Mouse (Mus musculus) CH12.LX (cell line): ENCODE measurements around the gene 2310033P09Rik. TPM values are rescaled to one million over a fixed set of nuclear protein-coding genes. Genes with fewer than 3 reads are reported as not detected.

Source experiments
- DNase-seq: peaks from one replicate; pipeline ENCODE4 v3.0.0-alpha.2; 2013; ENCODE audit errors: extremely low read depth
- H3K27ac ChIP-seq: 2 replicates; pipeline ENCODE4 v1.5.1; 2012; ENCODE audit warnings: low read depth, mild to moderate bottlenecking, control low read depth, moderate library complexity; ENCODE audit not compliant: insufficient read depth
- H3K27me3 ChIP-seq: replicated peaks from 2 replicates; pipeline ENCODE3; 2012; ENCODE audit warnings: inconsistent platforms
- H3K36me3 ChIP-seq, 2 experiments: replicated peaks in 1 of 2; 2 replicates each; pipeline versions ENCODE3 to v1.6.1; 2012; ENCODE audit warnings: inconsistent platforms in 1 of 2, low read length in 1 of 2, mild to moderate bottlenecking in 1 of 2, mixed read lengths in 1 of 2, moderate library complexity in 1 of 2; ENCODE audit not compliant: control insufficient read depth in 1 of 2, insufficient read depth in 1 of 2
- H3K4me1 ChIP-seq, 2 experiments: 2 replicates each; pipeline ENCODE4 v1.6.1; 2012; ENCODE audit warnings: inconsistent platforms in 1 of 2, moderate library complexity in 1 of 2; ENCODE audit not compliant: insufficient read depth in 2 of 2, control insufficient read depth in 1 of 2
- H3K4me2 ChIP-seq: 2 replicates; pipeline ENCODE4 v1.6.1; 2012; ENCODE audit warnings: low read depth, mild to moderate bottlenecking, control low read depth; ENCODE audit not compliant: poor library complexity, insufficient read depth, severe bottlenecking
- H3K4me3 ChIP-seq, 3 experiments: fragments of 150-350 bp in 1 of 3; sonication (generic) in 1 of 3; replicated peaks in 1 of 3; 2 replicates each; pipeline versions ENCODE3 to v1.5.1; 2011 to 2012; ENCODE audit warnings: low read depth in 2 of 3, low read length in 2 of 3, mild to moderate bottlenecking in 2 of 3, moderate library complexity in 2 of 3, control low read depth in 1 of 3, improper control_type of control experiment in 1 of 3, inconsistent platforms in 1 of 3, mixed read lengths in 1 of 3; ENCODE audit not compliant: poor library complexity in 1 of 3
- H3K79me2 ChIP-seq: replicated peaks from 2 replicates; pipeline ENCODE4 v1.6.1; 2012; ENCODE audit warnings: mild to moderate bottlenecking, moderate library complexity; ENCODE audit not compliant: control insufficient read depth, poor library complexity, insufficient read depth, severe bottlenecking; ENCODE audit errors: extremely low read depth
- H3K9ac ChIP-seq: 2 replicates; pipeline ENCODE4 v1.6.1; 2012; ENCODE audit warnings: low read depth, mild to moderate bottlenecking, control low read depth, moderate library complexity; ENCODE audit not compliant: insufficient read depth
- H3K9me3 ChIP-seq: replicated peaks from 2 replicates; pipeline ENCODE3; 2012; ENCODE audit warnings: low read length, inconsistent platforms, mixed read lengths
- CHD1 ChIP-seq: IDR thresholded peaks from 2 replicates; pipeline ENCODE4 v1.6.1; 2012; ENCODE audit warnings: low read depth, low read length, improper control_type of control experiment, inconsistent platforms
- CTCF ChIP-seq, 2 experiments: IDR thresholded peaks in 1 of 2; conservative IDR thresholded peaks in 1 of 2; 2 replicates each; pipeline ENCODE4 v1.5.1; 2011 to 2012; ENCODE audit warnings: low read depth in 2 of 2, low read length in 2 of 2, improper control_type of control experiment in 1 of 2, inconsistent platforms in 1 of 2, mild to moderate bottlenecking in 1 of 2, moderate library complexity in 1 of 2
- E2F4 ChIP-seq: IDR thresholded peaks from 2 replicates; pipeline ENCODE4 v1.6.1; 2011; ENCODE audit warnings: low read depth, low read length, improper control_type of control experiment; ENCODE audit not compliant: insufficient replicate concordance
- ETS1 ChIP-seq: conservative IDR thresholded peaks from 2 replicates; pipeline ENCODE4 v1.6.1; 2012; ENCODE audit warnings: low read depth, mild to moderate bottlenecking, inconsistent platforms, low read length, improper control_type of control experiment, moderate library complexity
- GABPA ChIP-seq: IDR thresholded peaks from 2 replicates; pipeline ENCODE4 v1.6.1; 2012; ENCODE audit warnings: low read depth, low read length, improper control_type of control experiment, inconsistent platforms; ENCODE audit not compliant: insufficient replicate concordance
- MAFK ChIP-seq: IDR thresholded peaks from 2 replicates; pipeline ENCODE4 v1.6.1; 2011; ENCODE audit warnings: low read length, improper control_type of control experiment; ENCODE audit not compliant: insufficient replicate concordance
- MAX ChIP-seq: IDR thresholded peaks from 2 replicates; pipeline ENCODE4 v1.6.1; 2011; ENCODE audit warnings: low read length, improper control_type of control experiment
- MEF2A ChIP-seq: IDR thresholded peaks from 2 replicates; pipeline ENCODE4 v1.6.1; 2014; ENCODE audit warnings: low read depth, mild to moderate bottlenecking, inconsistent platforms, low read length, improper control_type of control experiment, borderline replicate concordance
- MYC ChIP-seq: IDR thresholded peaks from 2 replicates; pipeline ENCODE4 v1.6.1; 2011; ENCODE audit warnings: low read depth, mild to moderate bottlenecking, improper control_type of control experiment, low read length
- POLR2AphosphoS2 ChIP-seq: IDR thresholded peaks from 2 replicates; pipeline ENCODE4 v1.6.1; 2011; ENCODE audit warnings: low read depth, low read length, improper control_type of control experiment
- RAD21 ChIP-seq: IDR thresholded peaks from 2 replicates; pipeline ENCODE4 v1.6.1; 2011; ENCODE audit warnings: low read depth, mild to moderate bottlenecking, low read length, improper control_type of control experiment, moderate library complexity
- RCOR1 ChIP-seq: conservative IDR thresholded peaks from 2 replicates; pipeline ENCODE4 v1.6.1; 2012; ENCODE audit warnings: low read depth, mild to moderate bottlenecking, inconsistent platforms, low read length, improper control_type of control experiment
- SIN3A ChIP-seq: IDR thresholded peaks from 2 replicates; pipeline ENCODE4 v1.6.1; 2012; ENCODE audit warnings: low read length, improper control_type of control experiment, inconsistent platforms
- SMC3 ChIP-seq: IDR thresholded peaks from 2 replicates; pipeline ENCODE4 v1.6.1; 2011; ENCODE audit warnings: low read depth, low read length, improper control_type of control experiment
- dilution Hi-C: fragments of 300-500 bp; cut with MboI; formaldehyde crosslinking; loops from 2 replicates; pipeline ENCODE4 v1.14.3; 2020; ENCODE audit warnings: low sequenced_read_pairs; ENCODE audit not compliant: extremely low pct_unique_long_range_greater_than_20kb, extremely low pct_ligation_motif_present
- in situ Hi-C: fragments of 300-500 bp; cut with MboI; formaldehyde crosslinking; loops from 3 replicates; pipeline ENCODE4 v1.14.3; 2019; ENCODE audit warnings: low sequenced_read_pairs, low pct_ligation_motif_present, low pct_unique_long_range_greater_than_20kb, mixed read lengths
- polyA plus RNA-seq: library from polyadenylated mRNA; unstranded; fragments of >175 nt; gene quantifications from 2 replicates; pipeline ENCODE4 v1.2.1, GENCODE M21; 2012; ENCODE audit warnings: low read depth; ENCODE audit not compliant: insufficient read length
- total RNA-seq, 2 experiments: library from RNA; depleted of rRNA; stranded (reverse); fragments of 300-350 nt in 1 of 2; fragments of >200 nt in 1 of 2; gene quantifications; 2 replicates each; pipeline ENCODE4 v1.2.3; 2012 to 2014

The 2310033P09Rik gene
- total and polyA plus RNA-seq, 3 experiments = 7.9 to 44.1 (median 15.3) TPM

GRCm38 (mm10) chr11:59216955-59217354, 8.8 kb downstream of the 2310033P09Rik start:
- Histone ChIP-seq H3K9me3 (no peaks in the 10 kb centered on the region), H3K4me2 (no peak overlapping the region), H3K79me2 (peaks cover 93% of the 10 kb centered on the region), H3K9ac (no peak overlapping the region), H3K27ac (no peak overlapping the region), H3K27me3 (no peaks in the 10 kb centered on the region), H3K36me3 (peaks cover 54 to 94% of the 10 kb centered on the region in 2 experiments), H3K4me3 (no peak overlapping the region), H3K4me1 (peaks cover 10 to 73% of the 10 kb centered on the region in 2 experiments)
- dilution Hi-C loops (no loop called here), in situ Hi-C loops (no loop called here)
- no peak for TF ChIP-seq SMC3
- TF ChIP-seq CHD1 = no peak
- DNase-seq = no peak

- Histone ChIP-seq H3K4me2 (no peak overlapping the region), H3K36me3 (peaks cover 40 to 96% of the 10 kb centered on the region in 2 experiments)
- dilution Hi-C loops = no loop called here
Measured at GRCm38 (mm10) chr11:59218389-59218998, 10.4 kb downstream of the 2310033P09Rik start.

GRCm38 (mm10) chr11:59219064-59219463, 10.9 kb downstream of the 2310033P09Rik start:
- Histone ChIP-seq H3K79me2 (peaks cover 98% of the 10 kb centered on the region), H3K27me3 (no peaks in the 10 kb centered on the region), H3K9me3 (no peaks in the 10 kb centered on the region), H3K36me3 (peaks cover 42 to 97% of the 10 kb centered on the region in 2 experiments), H3K4me1 (peaks cover 18 to 79% of the 10 kb centered on the region in 2 experiments), H3K4me2 (no peak overlapping the region), H3K4me3 (no peak overlapping the region), H3K27ac (no peak overlapping the region), H3K9ac (no peak overlapping the region)
- DNase-seq = peak; percentile 69
- no peak for TF ChIP-seq SIN3A
- no peak for TF ChIP-seq MAX
- TF ChIP-seq RCOR1 = no peak
- TF ChIP-seq CTCF (conservative IDR thresholded peaks at IDR 0.05 in 1 of 2, IDR thresholded peaks at IDR 0.05 in 1 of 2; ENCODE audit: low read depth in 2 of 2, low read length in 2 of 2) = peak; percentile 55 to 91
- no peak for TF ChIP-seq MAFK
- no peak for TF ChIP-seq MYC
- no peak for TF ChIP-seq E2F4
- 0 out of 2 replicates have a peak, but pooled peaks have one; percentile 13 for TF ChIP-seq SMC3
- TF ChIP-seq ETS1 = no peak
- no peak; the same call in none of the 2 replicates for TF ChIP-seq RAD21
- in situ Hi-C loops (no loop called here), dilution Hi-C loops (no loop called here)

More at GRCm38 (mm10) chr11:59218389-59218998, 10.4 kb downstream of the 2310033P09Rik start:
- H3K4me3 ChIP-seq = no peak overlapping the region
- no peak overlapping the region for H3K9ac ChIP-seq
- H3K9me3 ChIP-seq = no peaks in the 10 kb centered on the region
- in situ Hi-C loops = no loop called here
- no peak for DNase-seq
- H3K4me1 ChIP-seq = peaks cover 18 to 77% of the 10 kb centered on the region in 2 experiments
- TF ChIP-seq GABPA = no peak
- TF ChIP-seq MEF2A = no peak
- no peak for TF ChIP-seq CTCF (conservative IDR thresholded peaks at IDR 0.05 in 1 of 2, IDR thresholded peaks at IDR 0.05 in 1 of 2; ENCODE audit: low read depth in 2 of 2, low read length in 2 of 2)
- no peak for TF ChIP-seq POLR2AphosphoS2
- H3K79me2 ChIP-seq = peaks cover 98% of the 10 kb centered on the region
- H3K27ac ChIP-seq = no peak overlapping the region
- no peaks in the 10 kb centered on the region for H3K27me3 ChIP-seq
